Comparison of ENCODE assay signal across 9 mouse cellular contexts in the genomic region with DNA sequence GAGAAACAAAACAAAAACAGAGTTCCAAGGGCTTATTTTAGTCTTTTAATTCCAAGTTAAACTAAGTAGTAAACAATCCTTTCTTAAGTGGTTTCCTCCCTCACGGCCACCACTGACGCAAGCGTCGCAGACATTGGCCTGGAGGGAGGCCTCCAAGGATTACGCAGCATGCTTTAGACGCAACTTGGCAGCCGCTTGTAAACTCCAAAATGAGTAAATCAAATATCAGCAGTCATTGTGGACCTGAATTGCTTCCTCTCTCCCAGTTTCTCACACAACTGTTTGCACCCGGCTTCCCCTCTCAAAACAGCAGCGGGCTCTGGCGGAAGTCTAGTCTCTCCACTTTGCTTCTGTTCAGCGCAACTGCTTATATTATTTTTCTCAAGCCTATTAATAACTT.
DNase-seq lines count a peak whose midpoint lies in the region; ATAC-seq and TF ChIP-seq lines count a peak whose summit lies in the region.
"Had no signal": no experiment of that assay in that cellular context is flagged by ENCODE, and none has a peak within 500 bp of the region (broad histone marks: within the 10 kb centered on the region; RNA-seq: fewer than 3 reads in every experiment).

No protein-coding gene starts in this region.

- no peaks in the 10 kb centered on the region for H3K9me3 ChIP-seq in liver, embryonic 11.5 days (ENCODE audit: control insufficient read depth, low read length)
- H3K9me3 ChIP-seq: embryonic facial prominence, embryonic 15.5 days had no signal

- no peaks in the 10 kb centered on the region for H3K79me2 ChIP-seq in liver, adult 2 months (ENCODE audit: control insufficient read depth, insufficient read depth, low read length)

- peaks cover under 1% of the 10 kb centered on the region; the same call in 1 of the 2 replicates for H3K4me1 ChIP-seq in liver, adult 2 months (ENCODE audit: control insufficient read depth, insufficient read depth, low read length)
- H3K4me1 ChIP-seq in liver, embryonic 11.5 days (replicated peaks; ENCODE audit: control insufficient read depth, insufficient read depth, low read length) = no peaks in the 10 kb centered on the region
- H3K4me1 ChIP-seq: embryonic facial prominence, embryonic 15.5 days had no signal

- 67% methylated on average over 11 of the region's 11 CpGs for WGBS in liver, adult 2 months
- WGBS in liver, embryonic 11.5 days = 74% methylated on average over 11 of the region's 11 CpGs

- intact Hi-C loops in left cerebral cortex, postnatal 36 days (cut with DNase I) = loop anchor here (10.0 kb wide), 1 partner anchor 187 kb away; no protein-coding TSS in a partner anchor

- no peak for TF ChIP-seq CTCF in liver, adult 2 months (IDR thresholded peaks at IDR 0.05; ENCODE audit: low read depth, low read length)

- no peak overlapping the region for H3K9ac ChIP-seq in liver, adult 2 months (ENCODE audit: low read depth, low read length)
- no peak overlapping the region for H3K9ac ChIP-seq in liver, embryonic 11.5 days (ENCODE audit: low read depth, low read length)
- H3K9ac ChIP-seq: embryonic facial prominence, embryonic 15.5 days had no signal

- H3K36me3 ChIP-seq in liver, adult 2 months (ENCODE audit: control insufficient read depth, insufficient read depth, low read length) = no peaks in the 10 kb centered on the region
- no peaks in the 10 kb centered on the region for H3K36me3 ChIP-seq in liver, embryonic 11.5 days (ENCODE audit: control insufficient read depth, insufficient read depth, low read length)
- H3K36me3 ChIP-seq: embryonic facial prominence, embryonic 15.5 days had no signal

- H3K4me3 ChIP-seq in liver, adult 2 months (ENCODE audit: insufficient read depth, low read depth, low read length) = no peak overlapping the region
- H3K4me3 ChIP-seq in liver, embryonic 11.5 days (ENCODE audit: low read depth, low read length) = no peak overlapping the region
- H3K4me3 ChIP-seq: embryonic facial prominence, embryonic 15.5 days had no signal

- H3K27me3 ChIP-seq in liver, adult 2 months (ENCODE audit: control insufficient read depth, insufficient read depth, low read length) = no peaks in the 10 kb centered on the region
- H3K27me3 ChIP-seq in liver, embryonic 11.5 days (replicated peaks; ENCODE audit: control insufficient read depth, insufficient read depth, low read length) = no peaks in the 10 kb centered on the region
- H3K27me3 ChIP-seq: embryonic facial prominence, embryonic 15.5 days had no signal

- ATAC-seq in liver, embryonic 11.5 days (replicated peaks; ENCODE audit: low FRiP score) = no peak
- ATAC-seq in megakaryocyte-erythroid progenitor cell, adult 5-6 weeks (replicated peaks; ENCODE audit: low FRiP score, low TSS enrichment, poor library complexity, severe bottlenecking) = no peak

- TF ChIP-seq POLR2A in liver, adult 2 months (IDR thresholded peaks at IDR 0.05; ENCODE audit: extremely low read depth, insufficient read depth, low read length) = no peak

- H3K27ac ChIP-seq in liver, adult 2 months (replicated peaks; ENCODE audit: insufficient read depth, low read depth, low read length) = no peak overlapping the region
- no peak overlapping the region for H3K27ac ChIP-seq in liver, embryonic 11.5 days (ENCODE audit: low read depth, low read length)

- peak; percentile 63 for DNase-seq in liver, adult 2 months (ENCODE audit: extremely low read depth, low read depth, low spot score)
- no peak for DNase-seq in liver, embryonic 11.5 days (ENCODE audit: low spot score)
- DNase-seq in heart, adult 9 months (ENCODE audit: low spot score in 2 of 2) = peak; percentile 78 to 79
- peak; percentile 78 for DNase-seq in kidney, postnatal 14 days
- peak; percentile 48 for DNase-seq in skeletal muscle tissue, adult 2 months (ENCODE audit: low read depth, low spot score)
- no peak for DNase-seq in left cerebral cortex, postnatal 36 days (ENCODE audit: low spot score in 2 of 2)
- no peak for DNase-seq in layer of hippocampus, postnatal 36 days

- H3K4me2 ChIP-seq in liver, embryonic 11.5 days = no peak overlapping the region; the same call in 1 of the 2 replicates
- H3K4me2 ChIP-seq: embryonic facial prominence, embryonic 15.5 days had no signal

Comparison
In these comparisons a context has a peak if more than half of its experiments do, and no peak if none do; other contexts are left out.
1. DNase-seq: peak in liver, adult 2 months (single experiment), heart, adult 9 months (2 of 2), kidney, postnatal 14 days (single experiment) and skeletal muscle tissue, adult 2 months (single experiment); none in liver, embryonic 11.5 days (single experiment), left cerebral cortex, postnatal 36 days (0 of 2) and layer of hippocampus, postnatal 36 days (0 of 2).